Mouse (Mus musculus) adrenal gland, postnatal 4 days (tissue): Measurements from ENCODE around the gene Edem1. TPM values are rescaled to one million over a fixed set of nuclear protein-coding genes. Genes with fewer than 3 reads are reported as not detected.

Experiments
- DNase-seq, 2 experiments: peaks; one replicate each; pipeline ENCODE4 v3.0.0; 2021 to 2022; ENCODE audit warnings: low spot score in 2 of 2, mixed read lengths in 2 of 2
- total RNA-seq, 2 experiments: library from RNA; stranded (reverse); gene quantifications; 2 replicates each; pipeline ENCODE4 v1.2.3; 2021

The Edem1 gene
- total RNA-seq, 2 experiments from 2014 or later = 40.1 to 41.1 TPM

GRCm38 (mm10) chr6:108870421-108870820 is 42.0 kb downstream of the Edem1 start:
- no peak for DNase-seq

GRCm38 (mm10) chr6:108871251-108871650 is 42.8 kb downstream of the Edem1 start:
- no peak for DNase-seq

GRCm38 (mm10) chr6:108875344-108875743 is 46.9 kb downstream of the Edem1 start:
- no peak for DNase-seq

- DNase-seq = no peak
Observed at GRCm38 (mm10) chr6:108876052-108876451, 47.6 kb downstream of the Edem1 start.

GRCm38 (mm10) chr6:108876486-108876885 is 48.0 kb downstream of the Edem1 start:
- DNase-seq = no peak

- DNase-seq = no peak
Observed at GRCm38 (mm10) chr6:108880368-108881013, 52.0 kb downstream of the Edem1 start.

GRCm38 (mm10) chr6:108881074-108881473 is 52.6 kb downstream of the Edem1 start:
- no peak for DNase-seq

- no peak for DNase-seq
Observed at GRCm38 (mm10) chr6:108883826-108884225, 55.4 kb downstream of the Edem1 start.

GRCm38 (mm10) chr6:108884603-108885002 is 56.2 kb downstream of the Edem1 start:
- DNase-seq = no peak

GRCm38 (mm10) chr6:108886346-108886745 is 57.9 kb downstream of the Edem1 start:
- DNase-seq = no peak

GRCm38 (mm10) chr6:108892589-108892988 is 64.1 kb downstream of the Edem1 start:
- no peak for DNase-seq

GRCm38 (mm10) chr6:108895129-108895528 is 66.7 kb downstream of the Edem1 start:
- no peak for DNase-seq

GRCm38 (mm10) chr6:108895976-108896375 is 67.5 kb downstream of the Edem1 start:
- no peak for DNase-seq

- no peak for DNase-seq
Observed at GRCm38 (mm10) chr6:108896525-108897087, 68.2 kb downstream of the Edem1 start.

GRCm38 (mm10) chr6:108899231-108899630 is 70.8 kb downstream of the Edem1 start:
- no peak for DNase-seq

GRCm38 (mm10) chr6:108902124-108902523 is 73.7 kb downstream of the Edem1 start:
- no peak for DNase-seq

GRCm38 (mm10) chr6:108903280-108903679 is 74.8 kb downstream of the Edem1 start:
- DNase-seq = no peak

- DNase-seq = no peak
Observed at GRCm38 (mm10) chr6:108906539-108906938, 78.1 kb downstream of the Edem1 start.

Other genes with a start within 250 kb of the Edem1 start
- gene Bhlhe40, start 168.0 kb upstream of the Edem1 start, total RNA-seq = 10 to 100 TPM; 44.4 to 48.6 TPM
- gene Arl8b, start 45.5 kb upstream of the Edem1 start, total RNA-seq = 10 to 100 TPM; 91.3 to 92.5 TPM